Mouse (Mus musculus): ENCODE data around the gene Nasp.

- TF ChIP-seq POLR2A (IDR thresholded peaks at IDR 0.05; ENCODE audit: insufficient read length, low read depth), result no peak
- no peak for TF ChIP-seq MYOD1 (IDR thresholded peaks at IDR 0.05; ENCODE audit: control insufficient read depth in 1 of 3, insufficient read length in 2 of 3, low read depth in 2 of 3)
- no peak for TF ChIP-seq TCF12 (IDR thresholded peaks at IDR 0.05; ENCODE audit: insufficient read depth, poor library complexity, severe bottlenecking)
- no peak for TF ChIP-seq CEBPB (IDR thresholded peaks at IDR 0.05; ENCODE audit: insufficient read depth, poor library complexity, severe bottlenecking)
- TF ChIP-seq MYOG (IDR thresholded peaks at IDR 0.05; ENCODE audit: control insufficient read depth in 1 of 3, insufficient read depth in 1 of 3, insufficient read length in 2 of 3, low read depth in 2 of 3), result no peak
- no peak for TF ChIP-seq MAX (IDR thresholded peaks at IDR 0.05; ENCODE audit: low read depth)
These were observed 16.6 kb upstream of the Nasp start for GRCm38 (mm10) chr4:116644326-116644725.

Data from myocyte (in vitro differentiated cells).